Mouse (Mus musculus): Measurements from ENCODE around the gene Olfr224. TPM values are rescaled to one million over a fixed set of nuclear protein-coding genes. Genes with fewer than 3 reads are reported as not detected.

Olfr224 gene
- not detected in 2 replicates for total RNA-seq (2017)

GRCm38 (mm10) chr11:58570405-58570804 lies at the start of gene Olfr224:
Olfr224 (minus strand) TSS chr11:58570553.
- ATAC-seq (ENCODE audit: extremely low read depth, insufficient number of reproducible peaks, low FRiP score, poor library complexity, severe bottlenecking), result no peak

GRCm38 (mm10) chr11:58618793-58619192 lies 48.4 kb upstream of the Olfr224 start:
- no peak for ATAC-seq (ENCODE audit: extremely low read depth, insufficient number of reproducible peaks, low FRiP score, poor library complexity, severe bottlenecking)

DNA sequence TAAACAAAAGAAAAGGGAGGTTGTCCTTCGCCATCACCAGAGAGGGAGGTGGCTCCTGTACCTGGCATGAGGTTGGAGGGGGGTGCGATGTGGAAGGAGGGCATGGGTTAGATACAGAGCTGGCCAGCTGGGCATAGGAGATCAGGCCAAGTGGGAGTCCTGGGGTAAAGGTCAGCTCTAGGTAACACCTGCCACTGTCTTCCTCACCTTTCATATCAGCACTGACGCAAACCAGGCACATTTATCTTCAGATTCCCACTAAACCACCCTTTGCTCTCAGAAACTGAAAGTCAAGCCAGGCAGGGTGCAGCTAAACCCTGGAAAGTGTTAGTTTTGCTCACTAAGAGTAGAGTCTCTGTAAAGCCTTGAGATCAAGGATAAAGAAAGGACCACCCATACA lies 48.0 kb upstream of the Olfr224 start:
- no peak for ATAC-seq (ENCODE audit: extremely low read depth, insufficient number of reproducible peaks, low FRiP score, poor library complexity, severe bottlenecking)

- no peak for ATAC-seq (ENCODE audit: extremely low read depth, insufficient number of reproducible peaks, low FRiP score, poor library complexity, severe bottlenecking)
Measured at GRCm38 (mm10) chr11:58615975-58616374, 45.6 kb upstream of the Olfr224 start, which contains the start of gene 2210407C18Rik. 2210407C18Rik (minus strand) TSS chr11:58616075.

GRCm38 (mm10) chr11:58614526-58614925 lies 44.2 kb upstream of the Olfr224 start:
- no peak for ATAC-seq (ENCODE audit: extremely low read depth, insufficient number of reproducible peaks, low FRiP score, poor library complexity, severe bottlenecking)

- no peak for ATAC-seq (ENCODE audit: extremely low read depth, insufficient number of reproducible peaks, low FRiP score, poor library complexity, severe bottlenecking)
Measured at GRCm38 (mm10) chr11:58613359-58613758, 43.0 kb upstream of the Olfr224 start.

DNA sequence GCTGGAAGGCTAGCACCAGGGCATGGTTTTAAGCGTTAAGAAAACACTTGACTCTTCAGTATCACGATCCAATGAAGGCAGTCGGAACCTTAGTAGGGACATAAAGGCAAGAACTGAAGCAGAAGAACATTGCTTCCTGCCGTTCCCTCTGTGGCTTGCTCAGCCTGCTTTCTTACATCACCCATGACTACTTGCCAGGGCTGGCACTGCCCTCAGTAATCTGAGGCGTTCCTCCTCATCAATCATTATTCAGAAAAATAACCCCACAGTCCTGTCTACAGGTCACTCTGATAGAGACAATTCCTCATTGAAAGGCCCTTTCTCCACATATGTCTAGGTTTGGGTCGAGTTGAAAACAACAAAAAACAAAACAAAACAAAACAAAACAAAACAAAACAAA lies 36.7 kb upstream of the Olfr224 start:
- ATAC-seq (ENCODE audit: extremely low read depth, insufficient number of reproducible peaks, low FRiP score, poor library complexity, severe bottlenecking), result no peak

- no peak for ATAC-seq (ENCODE audit: extremely low read depth, insufficient number of reproducible peaks, low FRiP score, poor library complexity, severe bottlenecking)
Measured at GRCm38 (mm10) chr11:58606177-58606919, 36.0 kb upstream of the Olfr224 start.

DNA sequence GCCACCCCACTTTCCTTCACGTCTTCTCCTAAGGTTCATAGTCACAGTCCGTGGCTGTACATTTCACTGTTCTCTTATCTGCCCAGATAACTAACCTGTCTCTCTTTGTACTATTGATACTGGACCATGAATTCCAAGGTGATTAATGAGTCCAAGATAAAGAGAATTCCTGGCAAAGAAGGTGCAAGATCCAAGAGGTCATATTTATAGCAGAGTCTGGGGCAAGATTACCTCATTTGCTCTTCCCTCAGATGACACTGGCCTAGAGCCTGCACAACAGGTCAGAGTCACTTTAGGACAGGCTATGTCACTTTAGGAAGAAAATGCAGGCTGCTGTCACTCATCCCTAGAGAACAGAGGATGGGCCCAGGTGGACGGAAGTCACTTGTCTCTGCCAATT lies 34.9 kb upstream of the Olfr224 start:
- no peak for ATAC-seq (ENCODE audit: extremely low read depth, insufficient number of reproducible peaks, low FRiP score, poor library complexity, severe bottlenecking)

DNA sequence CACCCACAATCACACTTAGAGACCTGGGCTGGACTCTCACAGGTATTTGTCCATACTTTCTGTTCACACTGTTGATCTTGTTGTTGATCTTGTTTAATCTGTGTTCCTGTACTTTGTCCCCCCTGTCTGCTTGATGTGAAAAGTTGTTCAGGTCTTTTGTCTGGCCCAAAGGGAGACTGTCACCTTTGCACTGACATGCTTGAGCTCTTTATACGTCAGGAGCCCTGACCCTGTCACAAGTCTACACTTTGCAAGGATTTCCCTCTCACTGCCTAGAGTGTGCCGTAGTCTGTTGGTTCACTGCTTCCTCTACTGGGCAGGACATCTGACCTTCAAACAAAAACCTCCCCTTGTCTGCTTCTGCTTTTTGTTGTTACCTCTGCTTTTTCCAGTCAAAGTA lies 34.3 kb upstream of the Olfr224 start:
- no peak for ATAC-seq (ENCODE audit: extremely low read depth, insufficient number of reproducible peaks, low FRiP score, poor library complexity, severe bottlenecking)

- no peak for ATAC-seq (ENCODE audit: extremely low read depth, insufficient number of reproducible peaks, low FRiP score, poor library complexity, severe bottlenecking)
Measured at GRCm38 (mm10) chr11:58602800-58603560, 32.6 kb upstream of the Olfr224 start.

DNA sequence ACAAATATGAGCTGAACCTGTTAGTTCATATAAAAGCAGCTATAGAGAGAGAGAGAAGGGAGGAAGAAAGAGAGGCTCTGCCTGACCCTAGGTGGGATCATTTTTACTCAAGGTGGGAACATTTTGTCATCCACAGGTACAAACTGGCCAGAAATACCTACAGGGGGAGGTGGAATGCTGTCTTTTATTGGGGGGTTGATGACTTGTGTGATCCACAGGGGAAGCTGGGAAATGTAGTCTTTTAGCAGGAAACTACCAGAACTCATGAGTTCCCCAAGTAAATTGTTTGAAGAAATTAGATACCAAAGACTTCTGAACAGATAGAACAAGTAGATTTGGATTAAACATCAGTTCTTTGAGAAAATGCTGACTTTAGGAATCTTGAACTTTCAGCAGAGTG lies 31.7 kb upstream of the Olfr224 start:
- ATAC-seq (ENCODE audit: extremely low read depth, insufficient number of reproducible peaks, low FRiP score, poor library complexity, severe bottlenecking), result no peak

DNA sequence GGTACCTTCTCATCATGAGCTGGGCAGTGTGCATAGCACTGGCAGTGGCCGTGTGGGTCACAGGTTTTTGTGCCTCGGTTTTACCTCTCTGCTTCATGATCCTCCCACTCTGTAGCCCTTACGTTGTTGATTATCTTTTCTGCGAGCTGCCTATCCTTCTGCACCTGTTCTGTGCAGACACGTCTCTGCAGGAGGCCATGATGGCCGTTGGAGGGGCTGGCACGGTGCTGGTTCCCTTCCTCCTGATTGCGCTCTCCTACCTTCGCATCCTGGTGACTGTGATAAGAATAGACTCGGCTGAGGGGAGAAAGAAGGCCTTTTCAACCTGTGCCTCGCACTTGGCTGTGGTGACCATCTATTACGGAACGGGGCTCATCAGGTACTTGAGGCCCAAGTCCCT lies 27.5 kb upstream of the Olfr224 start:
- ATAC-seq (ENCODE audit: extremely low read depth, insufficient number of reproducible peaks, low FRiP score, poor library complexity, severe bottlenecking), result no peak

- no peak for ATAC-seq (ENCODE audit: extremely low read depth, insufficient number of reproducible peaks, low FRiP score, poor library complexity, severe bottlenecking)
Measured at GRCm38 (mm10) chr11:58594814-58595213, 24.5 kb upstream of the Olfr224 start, which contains the start of gene Olfr324. Olfr324 (plus strand) TSS chr11:58595114.

DNA sequence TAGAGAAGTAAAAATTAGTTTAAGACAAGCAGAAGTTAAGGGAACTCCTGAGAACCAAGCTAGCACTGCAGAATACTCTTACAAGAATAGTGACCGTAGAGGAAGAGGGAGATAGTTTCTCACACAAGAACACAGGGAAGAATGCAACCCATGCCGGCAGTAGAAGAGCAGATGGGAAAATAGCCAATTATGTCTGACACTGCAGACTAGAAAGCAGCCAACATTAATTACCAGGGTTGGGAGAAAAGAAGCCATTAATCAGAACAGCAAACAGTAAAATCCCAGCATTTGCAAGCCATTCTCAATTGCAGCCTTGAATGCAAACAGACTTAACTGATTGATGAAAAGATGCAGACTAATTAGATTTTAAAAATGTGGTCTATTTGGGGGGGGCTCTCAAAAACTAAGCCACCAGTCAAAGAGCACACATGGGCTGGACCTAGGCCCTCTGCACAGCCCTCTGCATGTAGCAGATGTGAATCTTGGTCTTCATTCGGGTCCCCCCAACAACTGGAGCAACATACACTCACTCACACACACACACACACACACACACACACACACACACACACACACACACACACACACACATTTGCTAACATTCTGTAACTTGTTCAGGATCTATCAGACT lies 18.4 kb upstream of the Olfr224 start:
- ATAC-seq (ENCODE audit: extremely low read depth, insufficient number of reproducible peaks, low FRiP score, poor library complexity, severe bottlenecking), result no peak

- ATAC-seq (ENCODE audit: extremely low read depth, insufficient number of reproducible peaks, low FRiP score, poor library complexity, severe bottlenecking), result no peak
Measured at GRCm38 (mm10) chr11:58587898-58588348, 17.6 kb upstream of the Olfr224 start.

DNA sequence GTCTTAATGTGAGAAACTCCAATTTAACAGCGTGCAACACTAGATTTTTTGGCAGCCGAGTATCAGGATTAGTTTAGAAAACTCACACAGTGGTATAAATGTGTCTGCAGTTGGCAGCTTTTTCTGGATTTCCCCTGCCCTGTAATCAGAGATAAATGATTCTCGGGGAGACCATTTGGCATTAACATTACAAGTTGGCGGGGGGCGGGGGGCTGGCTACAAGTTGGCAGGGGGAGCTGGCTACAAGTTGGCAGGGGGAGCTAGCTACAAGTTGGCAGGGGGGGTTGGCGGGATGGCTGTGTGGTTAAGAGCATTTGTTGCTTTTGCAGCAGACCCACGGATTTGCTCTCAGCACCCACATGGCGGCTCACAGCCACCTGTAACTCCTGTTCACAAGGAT lies 8.3 kb upstream of the Olfr224 start:
- no peak for ATAC-seq (ENCODE audit: extremely low read depth, insufficient number of reproducible peaks, low FRiP score, poor library complexity, severe bottlenecking)

DNA sequence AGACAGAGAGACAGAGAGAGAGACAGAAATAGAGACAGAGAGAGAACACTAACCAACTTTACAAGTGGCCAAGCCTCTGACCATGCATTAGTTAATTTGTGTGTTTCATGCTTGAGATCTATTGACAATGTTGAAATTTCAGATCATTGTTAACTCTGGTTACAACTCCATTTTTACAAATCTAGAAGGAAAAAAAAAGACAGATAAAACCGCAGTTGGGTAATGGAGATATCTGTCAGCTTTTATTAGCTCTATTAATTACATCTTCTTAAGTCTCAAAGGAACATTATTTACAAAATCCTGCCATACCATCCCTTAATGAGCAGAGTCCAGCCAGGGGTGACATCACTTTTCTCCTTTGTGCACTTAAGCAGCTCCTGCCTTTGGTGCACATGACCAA lies 7.1 kb upstream of the Olfr224 start, which contains the start of gene Olfr325:
Gene Olfr325, plus strand, starts transcription at position 301 of the 400 bp plus-strand sequence.
- no peak for ATAC-seq (ENCODE audit: extremely low read depth, insufficient number of reproducible peaks, low FRiP score, poor library complexity, severe bottlenecking)

GRCm38 (mm10) chr11:58555536-58555935 lies 14.8 kb downstream of the Olfr224 start, which contains the start of gene Olfr328:
Olfr328 (minus strand) TSS chr11:58555636.
- no peak for ATAC-seq (ENCODE audit: extremely low read depth, insufficient number of reproducible peaks, low FRiP score, poor library complexity, severe bottlenecking)

DNA sequence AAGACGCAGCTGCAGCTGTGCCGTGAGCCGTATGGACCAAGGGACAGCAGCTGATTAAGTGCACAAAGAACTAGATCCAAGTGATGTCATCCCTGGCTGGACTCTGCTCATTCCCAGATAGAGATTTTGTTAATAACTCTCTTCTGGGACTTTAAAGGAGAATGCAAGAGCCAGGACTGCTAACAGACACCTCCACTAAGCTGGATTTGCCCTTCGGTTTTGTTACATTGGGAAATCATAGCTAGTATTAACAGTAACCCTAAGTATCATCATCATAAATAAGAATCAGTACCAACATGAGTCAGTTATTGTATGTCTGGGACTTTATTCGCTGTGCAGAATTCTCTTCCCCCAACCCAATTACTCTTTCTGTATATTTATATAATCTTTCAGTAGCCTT lies 24.0 kb downstream of the Olfr224 start, which contains the start of gene Olfr329-ps:
Gene Olfr329-ps, minus strand, starts transcription at position 101 of the 400 bp plus-strand sequence.
- no peak for ATAC-seq (ENCODE audit: extremely low read depth, insufficient number of reproducible peaks, low FRiP score, poor library complexity, severe bottlenecking)
